Mouse (Mus musculus) MEL (cell line): Measurements from ENCODE around the gene Ficd. TPM values are rescaled to one million over a fixed set of nuclear protein-coding genes. Genes with fewer than 3 reads are reported as not detected.
"Not testable (repeated sequence)": the region's sequence is repeated elsewhere in the genome, so short reads cannot be mapped to it uniquely, and the experiment has no call there.

Experiments used
- DNase-seq: peaks from one replicate; pipeline ENCODE4 v3.0.0; 2011; ENCODE audit warnings: low read depth, low spot score
- H3K27ac ChIP-seq: 2 replicates; pipeline ENCODE4 v1.5.1; 2012; ENCODE audit warnings: low read depth, mild to moderate bottlenecking, control low read depth, low read length, moderate library complexity; ENCODE audit not compliant: control insufficient read depth
- H3K27me3 ChIP-seq, 2 experiments: fragments of 150-350 bp in 1 of 2; sonication (generic) in 1 of 2; 2 replicates each; pipeline ENCODE4 v1.6.1; 2012; ENCODE audit warnings: low read length in 2 of 2, mild to moderate bottlenecking in 2 of 2, improper control_type of control experiment in 1 of 2, moderate library complexity in 1 of 2; ENCODE audit not compliant: insufficient read depth in 2 of 2, control insufficient read depth in 1 of 2
- H3K36me3 ChIP-seq, 2 experiments: 2 replicates each; pipeline ENCODE4 v1.6.1; 2012 to 2014; ENCODE audit warnings: low read length in 2 of 2, improper control_type of control experiment in 1 of 2, inconsistent platforms in 1 of 2, mild to moderate bottlenecking in 1 of 2; ENCODE audit not compliant: insufficient read depth in 2 of 2, control insufficient read depth in 1 of 2
- H3K4me1 ChIP-seq, 2 experiments: fragments of 150-350 bp in 1 of 2; sonication (generic) in 1 of 2; 2 replicates each; pipeline ENCODE4 v1.6.1; 2012; ENCODE audit warnings: low read length in 2 of 2, improper control_type of control experiment in 1 of 2, mild to moderate bottlenecking in 1 of 2; ENCODE audit not compliant: insufficient read depth in 2 of 2, control insufficient read depth in 1 of 2
- H3K4me3 ChIP-seq, 2 experiments: fragments of 150-350 bp in 1 of 2; sonication (generic) in 1 of 2; 2 replicates each; pipeline ENCODE4 v1.5.1; 2012; ENCODE audit warnings: low read depth in 2 of 2, low read length in 2 of 2, mild to moderate bottlenecking in 2 of 2, moderate library complexity in 2 of 2, control low read depth in 1 of 2, improper control_type of control experiment in 1 of 2; ENCODE audit not compliant: control insufficient read depth in 1 of 2, insufficient read depth in 1 of 2
- H3K79me2 ChIP-seq: 2 replicates; pipeline ENCODE4 v1.6.1; 2012; ENCODE audit warnings: mild to moderate bottlenecking, low read length, moderate library complexity; ENCODE audit not compliant: control insufficient read depth, poor library complexity, insufficient read depth
- H3K9ac ChIP-seq: 2 replicates; pipeline ENCODE4 v1.6.1; 2012; ENCODE audit warnings: low read depth, mild to moderate bottlenecking, control low read depth, low read length, moderate library complexity; ENCODE audit not compliant: control insufficient read depth, poor library complexity, severe bottlenecking
- H3K9me3 ChIP-seq: fragments of 150-350 bp; sonication (generic); replicated peaks from 2 replicates; pipeline ENCODE4 v1.6.1; 2012; ENCODE audit warnings: mild to moderate bottlenecking, low read length, improper control_type of control experiment, moderate library complexity; ENCODE audit not compliant: insufficient read depth
- BHLHE40 ChIP-seq: IDR thresholded peaks from 2 replicates; pipeline ENCODE4 v1.6.1; 2012; ENCODE audit warnings: low read depth, mild to moderate bottlenecking, inconsistent platforms, low read length, improper control_type of control experiment, borderline replicate concordance
- CHD2 ChIP-seq: IDR thresholded peaks from 2 replicates; pipeline ENCODE4 v1.6.1; 2011; ENCODE audit warnings: low read length, improper control_type of control experiment
- CTCF ChIP-seq, 3 experiments: IDR thresholded peaks in 2 of 3; conservative IDR thresholded peaks in 1 of 3; 2 replicates each; pipeline ENCODE4 v1.5.1; 2011 to 2012; ENCODE audit warnings: low read length in 3 of 3, low read depth in 2 of 3, mild to moderate bottlenecking in 2 of 3, improper control_type of control experiment in 1 of 3, inconsistent platforms in 1 of 3, mixed read lengths in 1 of 3, moderate library complexity in 1 of 3; ENCODE audit not compliant: control insufficient read depth in 1 of 3, insufficient read depth in 1 of 3, poor library complexity in 1 of 3, severe bottlenecking in 1 of 3
- EP300 ChIP-seq, 2 experiments: IDR thresholded peaks; 2 replicates each; pipeline ENCODE4 v1.6.1; 2011; ENCODE audit warnings: improper control_type of control experiment in 2 of 2, low read length in 2 of 2, low read depth in 1 of 2, mild to moderate bottlenecking in 1 of 2
- GABPA ChIP-seq: IDR thresholded peaks from 2 replicates; pipeline ENCODE4 v1.6.1; 2012; ENCODE audit warnings: low read depth, mild to moderate bottlenecking, inconsistent platforms, low read length, improper control_type of control experiment, moderate library complexity
- GATA1 ChIP-seq: IDR thresholded peaks from 2 replicates; pipeline ENCODE4 v1.6.1; 2011; ENCODE audit warnings: low read depth, low read length, improper control_type of control experiment
- MEF2A ChIP-seq: IDR thresholded peaks from 2 replicates; pipeline ENCODE4 v1.6.1; 2014; ENCODE audit warnings: low read depth, mild to moderate bottlenecking, inconsistent platforms, low read length, improper control_type of control experiment; ENCODE audit not compliant: poor library complexity, insufficient replicate concordance, severe bottlenecking; ENCODE audit errors: extremely low read depth
- NELFE ChIP-seq: IDR thresholded peaks from 2 replicates; pipeline ENCODE4 v1.6.1; 2011; ENCODE audit warnings: low read depth, low read length, improper control_type of control experiment
- NRF1 ChIP-seq: IDR thresholded peaks from 2 replicates; pipeline ENCODE4 v1.6.1; 2014; ENCODE audit warnings: low read depth, mild to moderate bottlenecking, inconsistent platforms, low read length, improper control_type of control experiment, moderate library complexity; ENCODE audit not compliant: poor library complexity, insufficient read depth, severe bottlenecking
- POLR2A ChIP-seq, 2 experiments: IDR thresholded peaks; 2 replicates each; pipeline ENCODE4 v1.6.1; 2011 to 2012; ENCODE audit warnings: low read length in 2 of 2, mild to moderate bottlenecking in 2 of 2, control low read depth in 1 of 2, improper control_type of control experiment in 1 of 2, low read depth in 1 of 2, moderate library complexity in 1 of 2; ENCODE audit not compliant: control insufficient read depth in 1 of 2, insufficient read depth in 1 of 2, poor library complexity in 1 of 2
- POLR2AphosphoS2 ChIP-seq: IDR thresholded peaks from 2 replicates; pipeline ENCODE4 v1.6.1; 2011; ENCODE audit warnings: low read length, improper control_type of control experiment
- RCOR1 ChIP-seq: IDR thresholded peaks from 2 replicates; pipeline ENCODE4 v1.6.1; 2012; ENCODE audit warnings: low read depth, mild to moderate bottlenecking, inconsistent platforms, low read length, improper control_type of control experiment
- SIN3A ChIP-seq: IDR thresholded peaks from 2 replicates; pipeline ENCODE4 v1.6.1; 2012; ENCODE audit warnings: low read length, improper control_type of control experiment, inconsistent platforms
- TBP ChIP-seq: IDR thresholded peaks from 2 replicates; pipeline ENCODE4 v1.8.0; 2011; ENCODE audit warnings: low read depth, low read length, improper control_type of control experiment
- UBTF ChIP-seq: IDR thresholded peaks from 2 replicates; pipeline ENCODE4 v1.6.1; 2012; ENCODE audit warnings: low read depth, mild to moderate bottlenecking, inconsistent platforms, low read length, improper control_type of control experiment, moderate library complexity, borderline replicate concordance; ENCODE audit not compliant: insufficient read depth
- ZKSCAN1 ChIP-seq: IDR thresholded peaks from 2 replicates; pipeline ENCODE4 v1.6.1; 2012; ENCODE audit warnings: low read depth, mild to moderate bottlenecking, inconsistent platforms, low read length, improper control_type of control experiment, moderate library complexity
- ZMIZ1 ChIP-seq: IDR thresholded peaks from 2 replicates; pipeline ENCODE4 v1.6.1; 2012; ENCODE audit warnings: low read depth, mild to moderate bottlenecking, inconsistent platforms, low read length, improper control_type of control experiment, moderate library complexity
- polyA plus RNA-seq, 2 experiments: library from polyadenylated mRNA; stranded (reverse) in 1 of 2; unstranded in 1 of 2; fragments of >175 nt in 1 of 2; fragments of >200 nt in 1 of 2; gene quantifications; 2 replicates each; pipeline versions ENCODE4 v1.2.1 to v1.2.4; 2012; ENCODE audit warnings: low replicate concordance in 2 of 2, low read depth in 1 of 2; ENCODE audit not compliant: insufficient read length in 2 of 2, insufficient read depth in 1 of 2, missing spikeins in 1 of 2
- total RNA-seq: library from RNA; depleted of rRNA; stranded (reverse); fragments of 300-350 nt; gene quantifications from 2 replicates; pipeline ENCODE4 v1.2.3, GENCODE M21; 2012

The Ficd gene
- total and polyA plus RNA-seq, 3 experiments = 2.5 to 2.7 TPM; not detected in 1

- DNase-seq, H3K27ac ChIP-seq, H3K4me1 ChIP-seq, H3K9ac ChIP-seq, H3K4me3 ChIP-seq, H3K27me3 ChIP-seq, H3K36me3 ChIP-seq, H3K79me2 ChIP-seq, H3K9me3 ChIP-seq: not testable (repeated sequence)
Observed at GRCm38 (mm10) chr5:113777728-113778127, 42.1 kb downstream of the Ficd start.

GRCm38 (mm10) chr5:113779569-113779968 is 44.0 kb downstream of the Ficd start:
- H3K9ac ChIP-seq = no peak overlapping the region
- H3K79me2 ChIP-seq = no peaks in the 10 kb centered on the region
- no peak for TF ChIP-seq CTCF (IDR thresholded peaks at IDR 0.05 in 2 of 3, conservative IDR thresholded peaks at IDR 0.05 in 1 of 3; ENCODE audit: control insufficient read depth in 1 of 3, insufficient read depth in 1 of 3, low read depth in 2 of 3, low read length in 3 of 3, poor library complexity in 1 of 3, severe bottlenecking in 1 of 3)
- TF ChIP-seq ZKSCAN1 = no peak
- no peak for TF ChIP-seq NELFE
- TF ChIP-seq TBP = no peak
- TF ChIP-seq NRF1 = no peak
- TF ChIP-seq EP300 (IDR thresholded peaks at IDR 0.05; ENCODE audit: low read depth in 1 of 2, low read length in 2 of 2) = no peak
- no peak for TF ChIP-seq RCOR1
- TF ChIP-seq POLR2AphosphoS2 = no peak
- TF ChIP-seq GABPA = no peak
- TF ChIP-seq MEF2A = no peak
- TF ChIP-seq SIN3A = no peak
- TF ChIP-seq UBTF = no peak
- no peak for TF ChIP-seq ZMIZ1
- no peak for TF ChIP-seq POLR2A (IDR thresholded peaks at IDR 0.05; ENCODE audit: control insufficient read depth in 1 of 2, insufficient read depth in 1 of 2, low read depth in 1 of 2, low read length in 2 of 2, poor library complexity in 1 of 2)
- TF ChIP-seq CHD2 = no peak
- no peak for TF ChIP-seq BHLHE40
- TF ChIP-seq GATA1 = no peak

More at GRCm38 (mm10) chr5:113779569-113779968, 44.0 kb downstream of the Ficd start:
- no peaks in the 10 kb centered on the region for H3K9me3 ChIP-seq
- DNase-seq = no peak
- no peaks in the 10 kb centered on the region for H3K27me3 ChIP-seq
- H3K4me1 ChIP-seq = 0 out of 4 replicates have a peak, but pooled peaks cover 0 to 2% of the 10 kb centered on the region in 2 experiments
- no peak overlapping the region for H3K4me3 ChIP-seq
- no peaks in the 10 kb centered on the region for H3K36me3 ChIP-seq
- H3K27ac ChIP-seq = no peak overlapping the region
